Mouse (Mus musculus) colon, adult 2 months (tissue): ENCODE measurements around the gene Vsig8. TPM values are rescaled to one million over a fixed set of nuclear protein-coding genes. Genes with fewer than 3 reads are reported as not detected.

Source experiments
- polyA plus RNA-seq: library from polyadenylated mRNA; depleted of rRNA; stranded (reverse); fragments of >200 nt; gene quantifications from 2 replicates; pipeline ENCODE4 v1.2.3, GENCODE M21; 2012; rRNA removed

The Vsig8 gene
- 3.4 and 3.9 TPM in 2 replicates for polyA plus RNA-seq

DNA sequence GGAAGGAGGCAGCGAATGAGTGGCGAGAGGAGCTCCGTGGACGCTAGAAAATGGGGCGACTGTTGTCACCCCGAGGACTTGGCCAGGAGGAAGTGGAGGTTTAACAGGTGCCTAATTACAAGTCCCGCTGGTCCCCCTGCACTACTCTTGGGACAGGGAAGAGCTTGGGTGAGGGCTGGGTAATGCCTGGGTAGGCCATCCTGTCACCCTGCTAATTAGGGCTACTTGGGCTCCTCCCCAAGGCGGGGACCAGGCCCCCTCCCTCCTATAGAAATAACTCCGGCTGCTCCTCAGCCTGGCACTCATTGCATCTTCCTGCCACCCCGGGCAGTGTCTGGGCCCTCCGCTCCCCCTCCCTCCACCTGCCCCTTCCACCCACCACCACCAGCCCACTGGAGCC is at the start of gene Vsig8:
Gene Vsig8 (plus strand): TSS at position 301 of the 400 bp plus-strand sequence.

DNA sequence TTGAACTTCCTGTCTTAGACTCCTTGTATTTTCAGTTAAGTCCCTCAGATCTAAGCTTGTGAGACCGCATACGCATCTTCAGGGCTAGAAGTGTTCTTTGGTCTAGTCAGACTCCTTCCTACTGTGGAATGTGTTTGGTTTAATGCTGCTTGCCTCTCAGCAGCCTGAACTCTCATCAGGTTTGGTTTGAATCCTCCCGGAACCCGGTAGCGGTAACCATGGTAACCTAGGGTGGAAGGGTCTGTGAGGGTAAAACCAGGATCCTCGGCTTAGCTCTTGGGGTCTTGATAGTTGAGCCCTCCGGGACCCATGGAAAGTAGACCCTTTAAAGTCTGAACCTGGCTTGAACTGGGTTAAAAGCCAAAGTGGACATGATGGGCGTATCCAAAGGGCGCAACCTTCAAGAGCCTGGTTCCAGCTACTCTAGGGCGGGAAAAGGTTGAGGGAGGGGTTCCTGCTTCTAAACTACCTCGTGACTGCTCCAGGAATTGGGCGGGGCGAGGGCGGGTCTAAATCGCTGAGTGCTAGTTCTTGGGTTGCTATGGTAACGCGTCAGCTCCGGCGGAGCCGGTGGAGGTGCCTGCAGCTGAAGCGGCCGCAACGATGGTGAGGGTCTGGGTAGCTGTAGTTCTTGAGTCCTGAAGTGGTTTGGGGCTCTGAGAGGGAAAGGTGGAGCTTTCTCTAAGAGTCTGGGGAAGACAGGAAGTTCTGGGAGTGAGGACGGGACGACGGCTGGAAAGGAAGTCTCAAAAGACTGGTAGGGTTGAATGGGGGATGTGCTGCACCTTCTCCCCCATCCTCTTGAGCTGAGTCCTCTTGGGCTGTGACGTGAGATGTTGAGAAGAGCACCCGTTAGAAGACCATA is 34.9 kb upstream of the Vsig8 start, which contains the start of gene Cfap45:
Gene Cfap45 (plus strand): TSS at position 226 of the 865 bp plus-strand sequence.

DNA sequence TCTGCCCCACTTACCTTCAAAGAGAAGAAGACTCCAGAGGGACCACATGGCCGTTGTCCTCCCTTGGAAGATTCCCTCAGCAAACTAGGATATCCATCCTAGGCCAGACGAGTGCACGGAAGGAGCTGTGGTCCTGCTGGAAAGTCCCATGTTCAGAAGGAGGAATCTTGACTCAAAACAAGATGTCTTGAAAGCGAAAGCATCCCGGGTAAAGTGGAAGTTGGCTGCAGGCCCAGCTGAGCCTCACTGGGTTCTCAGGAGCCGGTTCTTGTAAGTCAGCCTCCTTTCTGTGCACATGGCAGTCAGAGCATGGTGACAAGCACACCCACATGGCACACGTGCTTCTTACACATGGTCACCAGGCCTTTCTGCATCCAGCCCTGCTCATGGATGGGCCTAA is 34.6 kb downstream of the Vsig8 start, which contains the start of gene Slamf8:
Gene Slamf8 (minus strand): TSS at position 184 of the 400 bp plus-strand sequence.

DNA sequence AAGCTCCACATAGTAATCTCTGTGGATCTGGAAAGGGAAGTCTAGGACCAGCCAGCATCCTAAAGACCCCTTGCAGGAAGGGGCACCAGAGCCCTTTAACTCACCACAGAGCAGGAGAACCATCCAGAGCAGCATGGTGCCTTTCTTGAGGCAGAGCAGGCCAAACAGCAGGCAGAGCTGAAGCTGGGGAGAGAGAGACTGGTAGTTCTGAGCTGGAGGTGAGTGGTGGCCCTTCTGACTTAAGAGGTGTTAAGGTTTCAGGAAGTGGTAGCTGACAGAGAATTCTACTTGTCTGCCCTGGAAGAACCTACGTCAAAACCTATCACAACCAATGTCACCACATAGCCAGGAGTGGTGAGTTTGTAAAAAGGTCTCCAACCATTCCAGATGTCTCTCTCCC is 46.6 kb downstream of the Vsig8 start, which contains the start of gene Fcrl6:
Gene Fcrl6 (minus strand): TSS at position 226 of the 400 bp plus-strand sequence.

Other genes starting within 250 kb of the Vsig8 start
- 0.27 and 0.28 TPM in 2 replicates for gene Kcnj9, start 226.6 kb upstream of the Vsig8 start, polyA plus RNA-seq
- 0.76 and 0.86 TPM in 2 replicates for gene Kcnj10, start 214.7 kb upstream of the Vsig8 start, polyA plus RNA-seq
- gene Pigm, start 179.4 kb upstream of the Vsig8 start, polyA plus RNA-seq: 7.3 and 8.8 TPM in 2 replicates
- gene Slamf9, start 80.6 kb upstream of the Vsig8 start, polyA plus RNA-seq: 1.8 and 2.3 TPM in 2 replicates
- gene Igsf9, start 74.2 kb upstream of the Vsig8 start, polyA plus RNA-seq: 165 and 216 TPM in 2 replicates
- 382 and 458 TPM in 2 replicates for gene Tagln2, start 55.9 kb upstream of the Vsig8 start, polyA plus RNA-seq
- 0.52 and 1.3 TPM in 2 replicates for gene Cfap45, start 35.1 kb upstream of the Vsig8 start, polyA plus RNA-seq
- gene Slamf8, start 34.6 kb downstream of the Vsig8 start, polyA plus RNA-seq: 1.4 and 2.6 TPM in 2 replicates
- not detected in 2 replicates for gene Fcrl6, start 46.6 kb downstream of the Vsig8 start, polyA plus RNA-seq
- 31.9 and 32.7 TPM in 2 replicates for gene Dusp23, start 77.0 kb downstream of the Vsig8 start, polyA plus RNA-seq
- gene Crp, start 142.1 kb downstream of the Vsig8 start, polyA plus RNA-seq: not detected in 2 replicates